Mouse (Mus musculus): ENCODE results near the gene Lix1. TPM values are rescaled to one million over a fixed set of nuclear protein-coding genes. Genes with fewer than 3 reads are reported as not detected.

Gene Lix1
- polyA plus RNA-seq, 1 experiment from 2014 or later: 3.2 TPM

DNA sequence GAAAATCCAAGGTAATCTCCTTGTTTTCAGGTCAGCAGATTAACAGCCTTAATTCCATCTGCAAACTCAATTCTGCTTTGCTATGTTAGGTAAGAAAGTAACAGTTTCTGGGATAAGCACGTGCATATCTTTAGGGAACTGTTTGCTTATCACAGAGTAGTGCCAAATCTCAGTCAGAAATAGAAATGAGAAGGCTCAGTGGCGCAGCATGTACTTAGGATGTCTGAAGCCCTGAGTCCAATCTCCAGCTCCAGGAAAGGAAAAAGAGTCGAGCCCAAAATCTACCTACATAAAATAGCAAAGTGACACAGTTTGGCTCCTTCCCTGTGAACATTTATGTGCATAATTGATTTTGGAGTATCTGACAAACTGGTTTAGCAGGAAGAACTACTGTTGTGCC, 96.8 kb downstream of the Lix1 start:
- no peak overlapping the region for H3K27ac ChIP-seq
- H3K4me2 ChIP-seq: no peak overlapping the region
- 28% methylated on average over 3 of the region's 3 CpGs for WGBS
- no peaks in the 10 kb centered on the region for H3K27me3 ChIP-seq
- no peaks in the 10 kb centered on the region for H3K9me3 ChIP-seq (replicated peaks)
- no peak for ATAC-seq (replicated peaks; ENCODE audit: insufficient number of reproducible peaks, insufficient read depth, low FRiP score, low read depth)
- no peaks in the 10 kb centered on the region for H3K36me3 ChIP-seq
- peaks cover 10% of the 10 kb centered on the region; the same call in 1 of the 2 replicates for H3K4me1 ChIP-seq (replicated peaks)
- no peak overlapping the region for H3K9ac ChIP-seq
- H3K4me3 ChIP-seq: no peak overlapping the region

DNA sequence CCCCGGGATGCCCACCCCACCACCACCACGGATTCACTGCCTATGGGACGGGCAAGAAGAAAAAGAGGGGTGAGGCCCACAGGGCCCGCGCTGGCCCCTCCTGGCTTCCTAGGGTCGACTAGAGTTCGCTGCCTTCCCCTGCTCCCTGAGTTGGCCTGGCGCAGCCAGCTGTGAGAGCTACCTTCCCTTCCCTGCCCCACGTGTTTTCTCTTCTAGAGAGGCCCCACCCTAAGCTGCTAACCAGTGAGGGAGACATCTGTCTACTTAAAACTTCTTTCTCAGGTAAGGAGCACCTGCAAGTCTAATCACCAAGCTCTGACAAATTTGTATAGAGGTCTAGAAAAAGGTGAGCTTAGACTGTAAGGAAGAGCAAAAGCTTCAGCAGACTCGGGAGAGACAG, 104.2 kb downstream of the Lix1 start:
- no peak overlapping the region for H3K4me3 ChIP-seq
- 82% methylated on average over 10 of the region's 10 CpGs for WGBS
- ATAC-seq (replicated peaks; ENCODE audit: insufficient number of reproducible peaks, insufficient read depth, low FRiP score, low read depth): no peak; the same call in 1 of the 2 replicates
- H3K9ac ChIP-seq: no peak overlapping the region
- H3K4me2 ChIP-seq: no peak overlapping the region
- no peaks in the 10 kb centered on the region for H3K36me3 ChIP-seq
- no peaks in the 10 kb centered on the region for H3K4me1 ChIP-seq (replicated peaks)
- no peaks in the 10 kb centered on the region for H3K9me3 ChIP-seq (replicated peaks)
- no peaks in the 10 kb centered on the region for H3K27me3 ChIP-seq
- no peak overlapping the region for H3K27ac ChIP-seq

Other genes with a start within 250 kb of the Lix1 start
- 17.9 and 21.3 TPM in 2 replicates for gene Riok2, start 28.4 kb upstream of the Lix1 start, polyA plus RNA-seq (2015; fragmentation: Nextera tagmentation; extraction: Ambion mirVana)
- 11.0 and 12.3 TPM in 2 replicates for gene Lnpep, start 222.4 kb downstream of the Lix1 start, polyA plus RNA-seq (2015; fragmentation: Nextera tagmentation; extraction: Ambion mirVana)